Mouse (Mus musculus) heart, embryonic 13.5 days (tissue): Measurements from ENCODE around the gene Ankrd11. TPM values are rescaled to one million over a fixed set of nuclear protein-coding genes. Genes with fewer than 3 reads are reported as not detected.

ENCODE experiments used
- ATAC-seq: fragments of 200-750 bp; cut with Nextera tagmentation; 2 replicates; pipeline ENCODE4 v1.8.0; 2017; ENCODE audit warnings: moderate TSS enrichment; ENCODE audit not compliant: insufficient number of reproducible peaks, low FRiP score, low TSS enrichment; ENCODE audit errors: extremely low read depth
- H3K27ac ChIP-seq: fragments of 300-500 bp; sonication (generic); replicated peaks from 2 replicates; pipeline ENCODE4 v1.5.1; 2015; ENCODE audit warnings: moderate library complexity, mild to moderate bottlenecking, inconsistent platforms
- H3K27me3 ChIP-seq: fragments of 300-500 bp; sonication (generic); replicated peaks from 2 replicates; pipeline ENCODE4 v1.6.1; 2015; ENCODE audit warnings: mild to moderate bottlenecking, inconsistent platforms
- H3K36me3 ChIP-seq: fragments of 300-500 bp; sonication (generic); 2 replicates; pipeline ENCODE4 v1.6.1; 2015; ENCODE audit warnings: mild to moderate bottlenecking, inconsistent platforms
- H3K4me1 ChIP-seq: fragments of 300-500 bp; sonication (generic); 2 replicates; pipeline ENCODE4 v1.6.1; 2015; ENCODE audit warnings: inconsistent platforms
- H3K4me2 ChIP-seq: fragments of 300-500 bp; sonication (generic); 2 replicates; pipeline ENCODE4 v1.6.1; 2015; ENCODE audit warnings: inconsistent platforms, mild to moderate bottlenecking, moderate library complexity
- H3K4me3 ChIP-seq: fragments of 300-500 bp; sonication (generic); 2 replicates; pipeline ENCODE4 v1.5.1; 2015; ENCODE audit warnings: moderate library complexity, mild to moderate bottlenecking, inconsistent platforms
- H3K9ac ChIP-seq: fragments of 300-500 bp; sonication (generic); 2 replicates; pipeline ENCODE4 v1.6.1; 2015; ENCODE audit warnings: inconsistent platforms, mild to moderate bottlenecking, moderate library complexity
- H3K9me3 ChIP-seq: fragments of 300-500 bp; sonication (generic); 2 replicates; pipeline ENCODE4 v1.6.1; 2016; ENCODE audit warnings: inconsistent platforms
- WGBS: fragments of 180-500 bp; shearing (Covaris S2); methylation state at CpG from one replicate; pipeline ENCODE4 v1.1.7; 2015; ENCODE audit warnings: mixed read lengths; 5-methylcytosine and 5-hydroxymethylcytosine counted together
- polyA plus RNA-seq: library from polyadenylated mRNA; unstranded; fragments of >200 nt; fragmentation: Nextera tagmentation; extraction: Ambion mirVana; gene quantifications from 2 replicates; pipeline ENCODE4 v1.2.1, GENCODE M21; 2015

The Ankrd11 gene
- polyA plus RNA-seq, 1 experiment from 2014 or later, result 18.8 TPM

GRCm38 (mm10) chr8:122891440-122891839, 150.6 kb downstream of the Ankrd11 start:
- H3K9me3 ChIP-seq, result no peaks in the 10 kb centered on the region
- no peak overlapping the region for H3K4me2 ChIP-seq
- H3K27ac ChIP-seq, result no peak overlapping the region
- 75% methylated on average over 12 of the region's 12 CpGs for WGBS
- no peak for ATAC-seq
- H3K4me3 ChIP-seq, result no peak overlapping the region
- no peaks in the 10 kb centered on the region for H3K4me1 ChIP-seq
- peaks cover 99% of the 10 kb centered on the region for H3K36me3 ChIP-seq
- H3K9ac ChIP-seq, result no peak overlapping the region
- H3K27me3 ChIP-seq, result no peaks in the 10 kb centered on the region

DNA sequence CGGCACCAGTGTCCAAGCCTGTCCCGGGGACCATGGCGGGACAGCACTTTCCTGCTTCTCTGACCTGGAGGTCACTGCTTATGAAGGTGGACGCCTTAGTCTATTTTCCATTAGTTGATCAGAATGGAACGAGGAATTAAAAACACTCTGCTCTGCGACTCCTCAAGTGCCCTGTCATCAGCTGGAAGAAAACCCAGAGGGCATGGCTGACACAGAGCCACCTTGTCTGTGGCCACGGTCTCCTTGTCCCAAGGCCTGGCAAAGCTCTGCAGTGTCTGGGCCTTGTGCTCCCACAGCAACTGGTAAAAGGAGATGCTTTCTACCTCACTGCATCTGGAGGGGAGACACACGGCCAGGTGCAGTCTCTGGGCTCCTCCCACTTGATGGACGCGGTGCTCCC, 158.4 kb downstream of the Ankrd11 start:
- no peak overlapping the region for H3K9ac ChIP-seq
- no peak overlapping the region for H3K4me3 ChIP-seq
- peak overlapping the region; percentile 71 for H3K27ac ChIP-seq
- peaks cover 23% of the 10 kb centered on the region for H3K4me1 ChIP-seq
- WGBS, result 58% methylated on average over 10 of the region's 10 CpGs
- no peaks in the 10 kb centered on the region for H3K9me3 ChIP-seq
- no peaks in the 10 kb centered on the region for H3K27me3 ChIP-seq
- H3K36me3 ChIP-seq, result peaks cover 74% of the 10 kb centered on the region
- no peak for ATAC-seq
- no peak overlapping the region for H3K4me2 ChIP-seq

DNA sequence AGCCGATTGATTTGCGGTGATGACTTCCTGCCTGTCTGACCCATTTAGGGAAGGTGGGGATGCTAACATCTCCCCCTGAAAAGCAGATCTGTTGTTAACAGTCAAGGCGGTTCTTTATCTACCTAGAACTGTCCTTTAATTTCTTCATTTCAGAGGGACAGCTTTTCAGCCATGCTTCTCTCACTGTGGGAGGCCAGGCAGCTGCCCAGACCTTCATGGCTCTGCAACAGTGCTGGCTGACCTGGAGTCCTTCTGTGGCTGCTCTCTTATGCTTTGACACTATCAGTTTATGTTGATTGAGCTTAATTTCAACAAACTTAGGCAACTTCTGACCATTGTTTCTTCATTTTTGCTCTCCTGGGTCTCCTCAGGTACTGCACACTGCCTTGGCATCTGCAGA, 161.8 kb downstream of the Ankrd11 start:
- 51% methylated on average over 3 of the region's 3 CpGs for WGBS
- H3K27me3 ChIP-seq, result no peaks in the 10 kb centered on the region
- no peak overlapping the region for H3K9ac ChIP-seq
- H3K4me2 ChIP-seq, result no peak overlapping the region
- no peak for ATAC-seq
- H3K36me3 ChIP-seq, result peaks cover 40% of the 10 kb centered on the region
- no peaks in the 10 kb centered on the region for H3K9me3 ChIP-seq
- H3K4me1 ChIP-seq, result peaks cover 30% of the 10 kb centered on the region
- H3K4me3 ChIP-seq, result no peak overlapping the region
- H3K27ac ChIP-seq, result no peak overlapping the region

- Histone ChIP-seq H3K27me3 (no peaks in the 10 kb centered on the region), H3K4me3 (no peak overlapping the region), H3K27ac (no peak overlapping the region), H3K4me2 (no peak overlapping the region), H3K36me3 (peaks cover 21% of the 10 kb centered on the region), H3K9ac (no peak overlapping the region), H3K4me1 (peaks cover 22% of the 10 kb centered on the region), H3K9me3 (no peaks in the 10 kb centered on the region)
- no peak for ATAC-seq
- WGBS, result 76% methylated on average over 3 of the region's 3 CpGs
These were observed 163.8 kb downstream of the Ankrd11 start for GRCm38 (mm10) chr8:122878231-122878630.

- H3K4me3 ChIP-seq, result no peak overlapping the region
- H3K27me3 ChIP-seq, result 0 out of 2 replicates have a peak, but pooled peaks cover 2% of the 10 kb centered on the region
- no peaks in the 10 kb centered on the region for H3K9me3 ChIP-seq
- H3K36me3 ChIP-seq, result no peaks in the 10 kb centered on the region
- ATAC-seq, result no peak
- peaks cover 11% of the 10 kb centered on the region for H3K4me1 ChIP-seq
- 56% methylated on average over 5 of the region's 5 CpGs for WGBS
- no peak overlapping the region for H3K27ac ChIP-seq
- no peak overlapping the region for H3K4me2 ChIP-seq
- H3K9ac ChIP-seq, result no peak overlapping the region
These were observed 166.9 kb downstream of the Ankrd11 start for GRCm38 (mm10) chr8:122875186-122875585.

GRCm38 (mm10) chr8:122873171-122873570, 168.9 kb downstream of the Ankrd11 start:
- H3K4me3 ChIP-seq, result no peak overlapping the region
- no peaks in the 10 kb centered on the region for H3K9me3 ChIP-seq
- no peaks in the 10 kb centered on the region for H3K36me3 ChIP-seq
- peaks cover 11% of the 10 kb centered on the region for H3K4me1 ChIP-seq
- no peak overlapping the region for H3K9ac ChIP-seq
- H3K4me2 ChIP-seq, result no peak overlapping the region
- 43% methylated on average over 6 of the region's 6 CpGs for WGBS
- H3K27ac ChIP-seq, result no peak overlapping the region
- ATAC-seq, result no peak
- H3K27me3 ChIP-seq, result 0 out of 2 replicates have a peak, but pooled peaks cover 6% of the 10 kb centered on the region

DNA sequence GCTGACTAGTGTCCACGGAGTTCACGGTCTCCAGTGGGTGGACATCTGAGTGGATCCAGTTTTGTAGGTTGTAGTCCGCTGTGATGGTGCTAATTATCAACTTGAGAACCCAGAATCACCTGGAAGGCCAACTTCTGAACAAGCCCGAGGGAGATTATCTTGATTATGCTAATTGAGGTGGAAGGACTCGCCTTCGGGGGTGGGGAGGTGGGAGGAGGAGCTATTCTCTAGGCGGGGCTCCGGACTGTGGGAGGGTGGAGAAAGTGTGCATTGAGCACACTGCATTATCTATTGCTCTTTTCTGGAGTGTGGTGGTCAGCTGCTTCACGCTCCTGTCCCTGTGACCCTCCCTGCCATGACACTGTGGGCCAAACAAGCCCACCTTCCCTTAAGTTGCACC, 170.4 kb downstream of the Ankrd11 start:
- Histone ChIP-seq H3K9me3 (no peaks in the 10 kb centered on the region), H3K4me3 (no peak overlapping the region), H3K36me3 (no peaks in the 10 kb centered on the region), H3K4me1 (peaks cover 15% of the 10 kb centered on the region), H3K9ac (no peak overlapping the region), H3K27ac (no peak overlapping the region), H3K27me3 (0 out of 2 replicates have a peak, but pooled peaks cover 6% of the 10 kb centered on the region), H3K4me2 (no peak overlapping the region)
- no peak for ATAC-seq
- 67% methylated on average over 9 of the region's 9 CpGs for WGBS

DNA sequence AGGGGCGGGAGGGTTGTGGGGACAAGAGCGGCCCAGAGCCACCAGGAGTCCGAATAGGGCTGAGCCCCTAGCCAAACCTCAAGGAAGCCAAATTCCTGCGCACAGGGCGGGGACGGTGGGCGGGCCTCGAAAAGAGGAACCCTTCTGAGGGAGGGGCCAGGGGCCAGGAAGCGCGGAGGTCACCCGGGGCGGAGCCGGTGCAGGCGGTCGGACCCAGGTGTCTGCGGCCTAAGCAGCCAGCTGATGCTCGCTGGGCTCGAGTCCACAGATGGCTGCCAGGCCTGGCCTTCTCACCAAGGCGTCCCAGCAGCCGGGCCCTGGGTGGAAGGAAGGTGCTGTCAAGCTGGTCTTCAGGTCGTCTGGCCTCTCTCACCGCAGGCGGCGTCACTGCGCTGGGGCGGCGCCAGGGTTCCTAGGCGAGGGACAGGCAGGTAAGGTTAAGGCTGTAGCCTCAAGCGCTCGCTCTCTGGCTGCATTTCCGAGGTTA, 171.7 kb downstream of the Ankrd11 start:
- WGBS, result 19% methylated on average over 31 of the region's 31 CpGs
- peaks cover 8% of the 10 kb centered on the region for H3K9me3 ChIP-seq
- no peak for ATAC-seq
- peaks cover 13% of the 10 kb centered on the region for H3K4me1 ChIP-seq
- H3K36me3 ChIP-seq, result no peaks in the 10 kb centered on the region
- peak overlapping the region; percentile 57 for H3K4me2 ChIP-seq
- H3K9ac ChIP-seq, result peak overlapping the region; percentile 28
- H3K27ac ChIP-seq, result no peak overlapping the region
- peak overlapping the region; percentile 29 for H3K4me3 ChIP-seq
- 0 out of 2 replicates have a peak, but pooled peaks cover 6% of the 10 kb centered on the region for H3K27me3 ChIP-seq

DNA sequence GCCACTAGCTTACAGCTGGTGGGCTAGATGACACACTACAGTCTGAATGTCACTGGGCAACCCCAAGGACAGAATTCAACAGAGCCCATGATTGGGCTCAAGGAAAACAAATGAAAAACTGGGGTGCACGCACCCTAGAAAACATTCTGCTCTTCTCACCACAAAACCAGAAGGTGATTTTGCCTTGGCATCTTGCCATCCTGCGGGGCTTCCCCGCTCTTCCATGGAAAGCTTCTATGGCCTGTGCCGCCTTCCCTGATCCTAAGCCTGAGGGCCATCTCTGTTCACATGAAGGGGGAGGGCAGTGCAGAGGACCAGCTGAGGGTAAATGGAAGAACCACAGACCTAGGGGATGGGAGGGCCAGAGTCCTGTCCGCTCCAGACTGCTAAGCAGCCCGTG, 174.1 kb downstream of the Ankrd11 start:
- Histone ChIP-seq H3K9me3 (peaks cover 23% of the 10 kb centered on the region), H3K27me3 (0 out of 2 replicates have a peak, but pooled peaks cover 16% of the 10 kb centered on the region), H3K27ac (no peak overlapping the region), H3K4me3 (no peak overlapping the region), H3K4me2 (no peak overlapping the region), H3K4me1 (peaks cover 11% of the 10 kb centered on the region; the same call in 1 of the 2 replicates), H3K36me3 (no peaks in the 10 kb centered on the region), H3K9ac (no peak overlapping the region)
- ATAC-seq, result no peak
- 85% methylated on average over 6 of the region's 6 CpGs for WGBS

DNA sequence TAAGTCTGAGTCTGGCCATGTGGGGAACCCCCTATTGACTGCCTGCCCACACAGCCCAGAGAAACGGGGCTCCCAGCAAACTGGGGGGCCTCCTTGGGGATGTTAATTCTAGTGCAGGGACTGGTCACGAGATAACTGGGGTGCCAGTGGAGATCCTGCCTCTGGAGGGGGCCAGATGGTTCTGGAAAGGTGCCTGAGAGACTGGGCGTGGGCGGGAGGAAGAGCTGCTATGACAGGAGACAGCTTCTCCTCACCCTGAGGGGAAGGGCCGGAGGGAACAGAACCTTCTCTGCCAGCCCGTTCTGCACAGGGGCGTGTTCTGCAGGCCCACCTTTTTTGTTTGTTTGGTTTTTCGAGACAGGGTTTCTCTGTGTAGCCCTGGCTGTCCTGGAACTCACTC, 175.8 kb downstream of the Ankrd11 start:
- no peak for ATAC-seq
- Histone ChIP-seq H3K9ac (no peak overlapping the region), H3K4me2 (no peak overlapping the region), H3K27ac (no peak overlapping the region), H3K27me3 (0 out of 2 replicates have a peak, but pooled peaks cover 21% of the 10 kb centered on the region), H3K4me1 (peaks cover 11% of the 10 kb centered on the region; the same call in 1 of the 2 replicates), H3K4me3 (no peak overlapping the region), H3K36me3 (no peaks in the 10 kb centered on the region), H3K9me3 (peaks cover 23% of the 10 kb centered on the region)
- 72% methylated on average over 8 of the region's 8 CpGs for WGBS

DNA sequence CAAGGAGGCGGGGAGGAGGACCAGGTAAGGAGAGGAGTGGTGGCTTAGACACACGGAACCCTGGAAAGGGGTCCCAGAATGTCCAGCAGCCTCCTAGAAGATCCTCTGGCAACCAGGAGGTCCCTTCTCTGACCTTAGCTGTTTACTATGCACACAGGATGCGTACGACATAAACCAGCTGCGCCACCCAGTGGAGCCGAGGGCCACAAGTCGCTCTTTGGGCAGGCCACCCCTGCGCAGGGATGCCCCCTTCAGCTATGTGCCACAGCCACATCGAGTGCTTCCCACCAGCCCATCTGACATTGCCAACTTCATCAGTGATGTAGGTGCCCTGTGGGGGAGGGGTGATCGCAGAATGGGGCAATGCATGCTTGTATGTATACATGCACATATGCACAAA, 176.6 kb downstream of the Ankrd11 start:
- no peak for ATAC-seq
- Histone ChIP-seq H3K4me1 (peaks cover 11% of the 10 kb centered on the region; the same call in 1 of the 2 replicates), H3K27me3 (0 out of 2 replicates have a peak, but pooled peaks cover 21% of the 10 kb centered on the region), H3K36me3 (no peaks in the 10 kb centered on the region), H3K9me3 (peaks cover 23% of the 10 kb centered on the region), H3K9ac (no peak overlapping the region), H3K4me2 (peak overlapping the region; percentile 61), H3K27ac (no peak overlapping the region), H3K4me3 (peak overlapping the region; percentile 33; the same call in 1 of the 2 replicates)
- 55% methylated on average over 10 of the region's 10 CpGs for WGBS

DNA sequence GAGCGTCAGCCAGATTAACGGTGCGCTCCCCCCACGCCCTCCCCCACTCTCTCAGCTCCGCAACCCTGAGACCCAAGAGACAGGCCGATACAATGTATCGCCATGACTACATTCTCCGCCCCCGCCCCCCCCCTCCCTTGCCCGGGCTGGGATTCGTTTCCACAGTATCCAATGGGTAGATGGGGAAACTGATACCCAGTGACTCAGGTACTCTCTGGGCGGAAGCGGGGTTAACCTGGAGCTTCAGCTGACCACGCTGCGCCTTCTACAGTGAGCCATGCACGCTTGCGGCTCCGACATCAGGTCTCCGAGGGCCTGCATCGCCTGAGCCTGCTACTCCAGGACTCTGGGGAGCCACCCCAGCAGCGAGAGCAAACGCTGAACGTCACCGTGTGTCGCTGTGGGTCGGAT, 177.4 kb downstream of the Ankrd11 start:
- peak overlapping the region; percentile 61 for H3K4me2 ChIP-seq
- H3K27me3 ChIP-seq, result 0 out of 2 replicates have a peak, but pooled peaks cover 16% of the 10 kb centered on the region
- ATAC-seq, result no peak
- H3K27ac ChIP-seq, result no peak overlapping the region
- peaks cover 11% of the 10 kb centered on the region; the same call in 1 of the 2 replicates for H3K4me1 ChIP-seq
- peak overlapping the region; percentile 33 for H3K4me3 ChIP-seq
- H3K9ac ChIP-seq, result 0 out of 2 replicates have a peak overlapping the region, but pooled peaks have one; percentile 7
- peaks cover 23% of the 10 kb centered on the region for H3K9me3 ChIP-seq
- H3K36me3 ChIP-seq, result no peaks in the 10 kb centered on the region
- 65% methylated on average over 26 of the region's 26 CpGs for WGBS
